Mouse (Mus musculus) kidney, embryonic 14.5 days (tissue): ENCODE measurements around the gene Gmnn. TPM values are rescaled to one million over a fixed set of nuclear protein-coding genes. Genes with fewer than 3 reads are reported as not detected.

Experiments used
- polyA plus RNA-seq: library from polyadenylated mRNA; unstranded; fragments of >200 nt; fragmentation: Nextera tagmentation; extraction: Ambion mirVana; gene quantifications from 2 replicates; pipeline ENCODE4 v1.2.1, GENCODE M21; 2014

Gene Gmnn
- polyA plus RNA-seq, 1 experiment from 2014 or later, result 134 TPM

Other genes starting within 250 kb of the Gmnn start
- gene Ripor2, start 179.7 kb downstream of the Gmnn start, polyA plus RNA-seq, result 2.4 and 3.1 TPM in 2 replicates
- gene Armh2, start 20.7 kb downstream of the Gmnn start, polyA plus RNA-seq, result not detected in 2 replicates
- gene BC005537, start 39.7 kb upstream of the Gmnn start, polyA plus RNA-seq, result 35.3 and 41.5 TPM in 2 replicates
- 81.8 and 91.6 TPM in 2 replicates for gene Acot13, start 69.6 kb upstream of the Gmnn start, polyA plus RNA-seq
- gene Tdp2, start 69.8 kb upstream of the Gmnn start, polyA plus RNA-seq, result 68.8 and 79.9 TPM in 2 replicates
- gene D130043K22Rik, start 83.2 kb upstream of the Gmnn start, polyA plus RNA-seq, result 0.29 and 0.64 TPM in 2 replicates
- gene Aldh5a1, start 175.7 kb upstream of the Gmnn start, polyA plus RNA-seq, result 8.4 and 8.7 TPM in 2 replicates
- gene Gpld1, start 181.2 kb upstream of the Gmnn start, polyA plus RNA-seq, result 0.39 and 0.74 TPM in 2 replicates